10 mouse cellular contexts compared by ENCODE assay signal in the genomic region with DNA sequence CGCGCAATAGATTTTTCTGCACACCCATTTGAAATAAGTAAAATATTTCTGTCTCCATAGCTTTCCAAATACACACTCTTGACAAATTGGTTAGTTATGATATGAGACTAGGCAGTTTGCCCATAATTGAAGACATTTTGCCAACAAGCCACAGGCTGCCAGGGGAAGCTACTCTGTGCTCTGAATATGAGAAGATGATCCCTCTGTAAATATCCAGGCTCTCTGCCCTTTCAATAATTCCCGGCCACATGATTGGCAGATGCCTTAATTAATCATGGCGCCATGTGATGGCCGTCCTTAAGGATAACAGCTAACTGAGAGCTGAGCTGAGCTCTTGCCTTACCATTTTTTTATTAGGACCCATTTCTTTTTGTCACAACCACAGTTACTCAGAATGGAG.
A peak's percentile ranks its signal among the peaks of the same experiment; 100 is the strongest.
DNase-seq lines count a peak whose midpoint lies in the region; ATAC-seq and TF ChIP-seq lines count a peak whose summit lies in the region.
"Had no signal": no experiment of that assay in that cellular context is flagged by ENCODE, and none has a peak within 500 bp of the region (broad histone marks: within the 10 kb centered on the region; RNA-seq: fewer than 3 reads in every experiment).

No protein-coding gene starts in this region.

- WGBS in hindbrain, embryonic 14.5 days = 82% methylated on average over 5 of the region's 5 CpGs
- 89% methylated on average over 5 of the region's 5 CpGs for WGBS in hindbrain, embryonic 10.5 days
- WGBS in forebrain, embryonic 12.5 days = 86% methylated on average over 5 of the region's 5 CpGs

- no peak overlapping the region for H3K4me3 ChIP-seq in hindbrain, embryonic 14.5 days (replicated peaks; ENCODE audit: low read length)
- no peak overlapping the region for H3K4me3 ChIP-seq in hindbrain, embryonic 10.5 days
- no peak overlapping the region for H3K4me3 ChIP-seq in layer of hippocampus, adult 2 months
- H3K4me3 ChIP-seq in forebrain, embryonic 12.5 days (replicated peaks) = no peak overlapping the region

- no peaks in the 10 kb centered on the region for H3K27me3 ChIP-seq in hindbrain, embryonic 14.5 days (ENCODE audit: control insufficient read depth, insufficient read depth, low read length)
- H3K27me3 ChIP-seq in hindbrain, embryonic 10.5 days (ENCODE audit: insufficient read depth, poor library complexity, severe bottlenecking) = no peaks in the 10 kb centered on the region
- H3K27me3 ChIP-seq in forebrain, embryonic 12.5 days = no peaks in the 10 kb centered on the region

- H3K9ac ChIP-seq in hindbrain, embryonic 14.5 days = no peak overlapping the region
- no peak overlapping the region for H3K9ac ChIP-seq in forebrain, embryonic 12.5 days
- H3K9ac ChIP-seq: liver, postnatal 0 days had no signal

- no peak overlapping the region for H3K27ac ChIP-seq in hindbrain, embryonic 14.5 days
- H3K27ac ChIP-seq in hindbrain, embryonic 10.5 days = no peak overlapping the region
- no peak overlapping the region for H3K27ac ChIP-seq in layer of hippocampus, adult 2 months
- H3K27ac ChIP-seq in forebrain, embryonic 12.5 days = no peak overlapping the region

- intact Hi-C loops in left cerebral cortex, postnatal 10 days (cut with DNase I) = no loop called here

- no peak for TF ChIP-seq CTCF in layer of hippocampus, adult 2 months (conservative IDR thresholded peaks at IDR 0.05)

- H3K36me3 ChIP-seq in hindbrain, embryonic 14.5 days (replicated peaks; ENCODE audit: control insufficient read depth, insufficient read depth) = no peaks in the 10 kb centered on the region
- H3K36me3 ChIP-seq in hindbrain, embryonic 10.5 days = no peaks in the 10 kb centered on the region
- H3K36me3 ChIP-seq in forebrain, embryonic 12.5 days (replicated peaks) = no peaks in the 10 kb centered on the region

- H3K9me3 ChIP-seq in hindbrain, embryonic 14.5 days (ENCODE audit: control insufficient read depth, low read length) = no peaks in the 10 kb centered on the region
- H3K9me3 ChIP-seq in hindbrain, embryonic 10.5 days = no peaks in the 10 kb centered on the region
- no peaks in the 10 kb centered on the region for H3K9me3 ChIP-seq in forebrain, embryonic 12.5 days

- ATAC-seq in hindbrain, embryonic 14.5 days (ENCODE audit: low FRiP score) = peak; percentile 37; the same call in 1 of the 2 replicates
- ATAC-seq in megakaryocyte progenitor cell, adult 5-6 weeks (replicated peaks; ENCODE audit: poor library complexity) = no peak
- ATAC-seq in forebrain, embryonic 12.5 days (ENCODE audit: low FRiP score) = no peak
- ATAC-seq: liver, postnatal 0 days had no signal

- peaks cover 5% of the 10 kb centered on the region; the same call in 1 of the 2 replicates for H3K4me1 ChIP-seq in hindbrain, embryonic 14.5 days (replicated peaks; ENCODE audit: control insufficient read depth, insufficient read depth, low read length)
- H3K4me1 ChIP-seq in hindbrain, embryonic 10.5 days (replicated peaks) = no peaks in the 10 kb centered on the region
- H3K4me1 ChIP-seq in forebrain, embryonic 12.5 days = no peaks in the 10 kb centered on the region

- H3K4me2 ChIP-seq in hindbrain, embryonic 14.5 days (replicated peaks) = no peak overlapping the region
- H3K4me2 ChIP-seq in forebrain, embryonic 12.5 days = no peak overlapping the region

- DNase-seq in hindbrain, embryonic 14.5 days (ENCODE audit: low spot score) = peak; percentile 56
- DNase-seq in hindbrain, embryonic 10.5 days (ENCODE audit: low spot score) = no peak
- DNase-seq in NIH3T3 (ENCODE audit: low read depth) = peak; percentile 60
- peak; percentile 16 for DNase-seq in cerebellum, adult 9-10 months
- DNase-seq in layer of hippocampus, adult 2 months (ENCODE audit: low spot score in 2 of 2) = peak; percentile 39 to 41
- DNase-seq in left cerebral cortex, postnatal 10 days (ENCODE audit: extremely low spot score in 1 of 2, low spot score in 2 of 2) = no peak
- DNase-seq: adrenal gland, postnatal 25 days; liver, postnatal 0 days had no signal

Comparison
In these comparisons a context has a peak if more than half of its experiments do, and no peak if none do; other contexts are left out.
1. DNase-seq: peak in hindbrain, embryonic 14.5 days (single experiment), NIH3T3 (single experiment), cerebellum, adult 9-10 months (single experiment) and layer of hippocampus, adult 2 months (2 of 2); none in hindbrain, embryonic 10.5 days (single experiment) and left cerebral cortex, postnatal 10 days (0 of 2).